Mouse (Mus musculus) liver, embryonic 13.5 days (tissue): ENCODE measurements around the gene Fah. TPM values are rescaled to one million over a fixed set of nuclear protein-coding genes. Genes with fewer than 3 reads are reported as not detected.

Experiments used
- ATAC-seq: fragments of 200-750 bp; cut with Nextera tagmentation; 2 replicates; pipeline ENCODE4 v1.8.0; 2017; ENCODE audit warnings: low read depth, mild to moderate bottlenecking, moderate number of reproducible peaks, moderate library complexity
- DNase-seq: peaks from one replicate; pipeline ENCODE4 v3.0.0; 2022
- H3K27ac ChIP-seq: fragments of 300-500 bp; sonication (generic); 2 replicates; pipeline ENCODE4 v1.5.1; 2015; ENCODE audit warnings: moderate library complexity, mild to moderate bottlenecking, inconsistent platforms
- H3K27me3 ChIP-seq: fragments of 300-500 bp; sonication (generic); 2 replicates; pipeline ENCODE4 v1.6.1; 2015; ENCODE audit warnings: mild to moderate bottlenecking, inconsistent platforms
- H3K36me3 ChIP-seq: fragments of 300-500 bp; sonication (generic); 2 replicates; pipeline ENCODE4 v1.6.1; 2015; ENCODE audit warnings: mild to moderate bottlenecking, inconsistent platforms
- H3K4me1 ChIP-seq: fragments of 300-500 bp; sonication (generic); replicated peaks from 2 replicates; pipeline ENCODE4 v1.6.1; 2015; ENCODE audit warnings: inconsistent platforms
- H3K4me2 ChIP-seq: fragments of 300-500 bp; sonication (generic); 2 replicates; pipeline ENCODE4 v1.6.1; 2015; ENCODE audit warnings: inconsistent platforms, mild to moderate bottlenecking, moderate library complexity
- H3K4me3 ChIP-seq: fragments of 300-500 bp; sonication (generic); replicated peaks from 2 replicates; pipeline ENCODE4 v1.5.1; 2015; ENCODE audit warnings: mild to moderate bottlenecking, inconsistent platforms
- H3K9ac ChIP-seq: fragments of 300-500 bp; sonication (generic); 2 replicates; pipeline ENCODE4 v1.6.1; 2015; ENCODE audit warnings: mild to moderate bottlenecking, inconsistent platforms
- H3K9me3 ChIP-seq: fragments of 300-500 bp; sonication (generic); replicated peaks from 2 replicates; pipeline ENCODE4 v1.6.1; 2016; ENCODE audit warnings: inconsistent platforms
- WGBS: fragments of 180-500 bp; shearing (Covaris S2); methylation state at CpG from one replicate; pipeline ENCODE4 v1.1.7; 2015; ENCODE audit not compliant: insufficient replicate concordance; 5-methylcytosine and 5-hydroxymethylcytosine counted together
- polyA plus RNA-seq: library from polyadenylated mRNA; unstranded; fragments of >200 nt; fragmentation: Nextera tagmentation; extraction: Ambion mirVana; gene quantifications from 2 replicates; pipeline ENCODE4 v1.2.1, GENCODE M21; 2015

The Fah gene
- polyA plus RNA-seq, 1 experiment from 2014 or later = 23.3 TPM

DNA sequence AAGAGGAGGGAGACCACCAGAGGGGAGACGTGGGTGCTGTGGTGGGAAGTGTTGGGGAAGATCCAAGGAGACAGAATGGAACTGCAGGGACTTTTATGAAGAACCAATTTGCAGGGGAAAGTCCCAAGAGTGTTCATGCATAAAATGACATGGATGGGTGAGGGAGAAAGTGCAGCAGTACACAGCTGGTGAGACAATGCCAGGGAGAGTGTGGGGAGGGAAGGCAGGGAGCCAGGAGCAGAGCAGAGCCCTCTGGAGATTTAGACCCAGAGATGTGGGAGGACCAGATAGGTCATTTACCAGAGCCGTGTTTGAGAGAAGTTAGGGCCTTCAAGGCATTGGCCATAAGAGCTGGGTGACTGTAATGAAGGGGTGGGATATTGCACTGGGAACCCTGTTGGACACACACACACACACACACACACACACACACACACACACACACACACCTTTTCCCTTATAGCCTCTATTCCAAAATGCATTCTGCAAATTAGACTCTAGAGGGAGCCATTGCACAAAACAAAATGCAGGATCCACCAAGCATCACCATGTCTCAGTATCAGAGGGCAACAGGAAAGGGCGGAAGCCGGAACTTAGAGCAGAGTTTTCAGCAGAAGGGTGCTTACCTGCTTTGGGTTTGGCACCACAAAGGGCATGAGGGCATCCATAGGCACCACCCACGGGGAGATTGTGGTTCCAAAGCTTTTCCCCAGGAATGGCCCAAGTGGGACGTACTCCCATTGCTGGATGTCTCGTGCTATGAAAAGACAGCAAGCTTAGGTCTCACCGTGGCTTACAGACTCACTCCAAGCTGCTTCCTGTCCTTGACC is 12.2 kb downstream of the Fah start:
- Histone ChIP-seq H3K4me1 (peaks cover 14% of the 10 kb centered on the region), H3K36me3 (no peaks in the 10 kb centered on the region), H3K9me3 (no peaks in the 10 kb centered on the region), H3K9ac (no peak overlapping the region), H3K4me3 (no peak overlapping the region), H3K4me2 (0 out of 2 replicates have a peak overlapping the region, but pooled peaks have one; percentile 5), H3K27me3 (no peaks in the 10 kb centered on the region), H3K27ac (peak overlapping the region; percentile 36; the same call in 1 of the 2 replicates)
- 42% methylated on average over 8 of the region's 8 CpGs for WGBS
- peak; percentile 78 for ATAC-seq
- peak; percentile 55 for DNase-seq

DNA sequence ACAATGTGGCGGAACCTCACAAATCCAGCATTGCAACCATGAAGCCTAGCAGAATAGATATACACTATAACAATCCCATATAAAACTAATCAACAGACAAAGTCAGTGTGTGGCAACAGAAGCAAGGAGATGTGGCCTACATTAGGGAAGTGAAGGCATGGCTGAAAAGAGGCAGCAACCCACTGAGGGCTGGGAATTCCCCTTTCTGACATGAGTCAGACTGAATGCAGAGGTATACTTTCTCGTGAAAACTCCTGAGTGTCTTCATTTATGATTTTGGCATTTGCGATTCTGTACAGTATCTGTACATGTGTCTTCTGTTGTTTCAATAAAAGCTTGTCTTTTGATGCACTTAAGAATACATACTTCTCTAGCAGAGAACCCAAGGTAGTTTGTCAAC is 15.2 kb downstream of the Fah start:
- WGBS = 70% methylated on average over 3 of the region's 3 CpGs
- no peaks in the 10 kb centered on the region for H3K9me3 ChIP-seq
- no peak overlapping the region for H3K4me2 ChIP-seq

DNA sequence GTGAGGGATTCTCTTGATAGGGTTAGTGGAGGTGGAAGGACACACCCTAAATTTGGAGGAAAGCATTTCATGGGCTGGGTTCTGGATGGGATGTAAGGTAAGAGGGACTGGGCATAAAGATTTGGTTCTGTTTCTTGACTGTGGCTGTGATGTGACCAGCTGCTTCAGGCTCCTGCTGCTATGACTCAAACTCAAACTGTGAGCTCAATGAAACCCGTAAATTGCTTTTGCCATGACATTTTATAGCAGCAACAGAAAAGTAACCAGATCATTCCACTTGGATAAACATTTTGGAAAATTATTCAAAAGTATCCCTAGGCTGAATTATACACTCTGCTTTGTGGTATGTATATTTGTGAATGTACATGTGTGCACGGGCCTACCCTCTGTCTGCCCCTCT is 15.9 kb downstream of the Fah start:
- no peaks in the 10 kb centered on the region for H3K9me3 ChIP-seq
- WGBS = 80% methylated on average over 2 of the region's 2 CpGs
- H3K27me3 ChIP-seq = no peaks in the 10 kb centered on the region
- H3K4me2 ChIP-seq = no peak overlapping the region
- no peaks in the 10 kb centered on the region for H3K36me3 ChIP-seq
- DNase-seq (no peak), ATAC-seq (no peak)
- H3K9ac ChIP-seq = no peak overlapping the region
- H3K4me1 ChIP-seq = peaks cover 50% of the 10 kb centered on the region
- H3K4me3 ChIP-seq = no peak overlapping the region
- H3K27ac ChIP-seq = no peak overlapping the region

More for the DNA sequence above, 15.2 kb downstream of the Fah start:
- no peaks in the 10 kb centered on the region for H3K36me3 ChIP-seq
- DNase-seq (no peak), ATAC-seq (no peak)
- H3K4me1 ChIP-seq = peaks cover 43% of the 10 kb centered on the region
- H3K27ac ChIP-seq = no peak overlapping the region
- H3K4me3 ChIP-seq = no peak overlapping the region
- no peak overlapping the region for H3K9ac ChIP-seq
- no peaks in the 10 kb centered on the region for H3K27me3 ChIP-seq

DNA sequence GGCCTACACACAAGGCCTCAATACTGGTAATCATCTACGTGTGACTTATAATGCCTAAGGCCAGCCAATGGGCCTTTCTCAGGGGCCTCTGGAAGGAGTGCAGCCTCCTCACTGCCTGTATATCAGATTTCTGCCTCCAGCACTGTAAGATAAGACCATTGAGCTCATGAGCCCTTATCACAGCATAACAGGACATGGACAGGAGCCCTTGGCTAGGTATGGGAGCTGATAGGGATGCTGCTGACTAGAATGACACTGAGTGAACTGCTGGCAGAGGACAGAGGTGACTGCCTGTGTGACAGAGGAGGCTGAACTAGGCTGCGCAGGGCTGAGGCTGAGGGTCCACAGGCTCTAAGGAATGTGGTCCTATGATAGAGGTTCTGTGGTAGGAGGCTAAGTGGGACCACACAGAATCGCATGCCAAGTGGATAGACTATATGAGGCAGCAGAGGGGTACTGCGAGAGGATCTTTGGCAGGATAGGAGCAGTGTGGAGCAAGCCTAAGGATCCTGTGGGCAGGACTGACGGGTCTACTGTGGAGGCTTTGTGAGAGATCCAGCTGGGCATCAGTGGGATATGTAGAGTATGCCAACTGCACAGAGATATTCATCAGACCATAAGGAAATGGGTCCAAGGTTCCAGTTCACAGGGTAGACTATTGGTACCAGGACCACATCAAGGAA is 19.3 kb downstream of the Fah start:
- H3K27me3 ChIP-seq = no peaks in the 10 kb centered on the region
- DNase-seq = peak; percentile 76
- H3K4me1 ChIP-seq = peaks cover 50% of the 10 kb centered on the region
- peak overlapping the region; percentile 66 for H3K4me2 ChIP-seq
- peak; percentile 99 for ATAC-seq
- 0 out of 2 replicates have a peak overlapping the region, but pooled peaks have one; percentile 4 for H3K4me3 ChIP-seq
- H3K27ac ChIP-seq = peak overlapping the region; percentile 88
- H3K9me3 ChIP-seq = no peaks in the 10 kb centered on the region
- H3K9ac ChIP-seq = peak overlapping the region; percentile 54
- no peaks in the 10 kb centered on the region for H3K36me3 ChIP-seq
- WGBS = 54% methylated on average over 5 of the region's 5 CpGs

DNA sequence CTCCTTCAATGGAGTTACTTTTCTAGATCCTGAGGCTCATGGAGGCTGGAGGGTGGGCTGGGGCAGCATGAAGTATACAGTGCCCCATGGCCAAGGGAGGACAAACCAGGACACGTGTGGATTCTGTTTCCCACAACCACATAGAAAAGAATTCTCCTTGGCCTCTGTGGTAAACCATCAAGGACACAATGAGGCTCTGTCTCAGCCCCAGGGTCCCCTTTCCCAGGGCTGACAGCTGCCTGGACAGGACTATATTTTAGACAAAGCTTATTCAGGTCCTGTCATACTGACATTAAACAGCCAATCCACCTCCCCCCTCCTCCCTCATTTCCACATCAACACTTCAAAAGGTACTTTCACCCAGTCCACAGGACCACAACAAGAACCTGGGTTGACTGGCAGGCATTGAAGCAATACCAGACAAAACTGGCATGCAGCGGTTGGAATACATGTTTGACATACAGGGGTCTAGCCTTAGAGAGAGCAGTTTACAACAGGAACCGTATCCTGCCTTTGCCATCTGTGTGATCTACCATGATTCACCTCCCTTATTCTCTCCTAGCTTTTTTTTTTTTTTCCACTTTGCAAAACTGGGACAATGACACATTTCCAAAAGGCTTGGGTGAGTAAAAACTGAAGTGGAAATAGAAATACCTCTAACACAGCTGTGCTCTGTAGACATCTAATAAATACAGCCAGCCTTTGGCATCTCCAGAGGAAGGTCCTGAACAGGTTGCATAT is 20.0 kb downstream of the Fah start:
- peak overlapping the region; percentile 48 for H3K27ac ChIP-seq
- 74% methylated on average over 3 of the region's 3 CpGs for WGBS
- H3K9ac ChIP-seq = no peak overlapping the region
- no peak for ATAC-seq
- H3K36me3 ChIP-seq = no peaks in the 10 kb centered on the region
- H3K27me3 ChIP-seq = no peaks in the 10 kb centered on the region
- H3K9me3 ChIP-seq = no peaks in the 10 kb centered on the region
- no peak overlapping the region for H3K4me3 ChIP-seq
- no peak for DNase-seq
- H3K4me1 ChIP-seq = peaks cover 50% of the 10 kb centered on the region
- H3K4me2 ChIP-seq = peak overlapping the region; percentile 66

DNA sequence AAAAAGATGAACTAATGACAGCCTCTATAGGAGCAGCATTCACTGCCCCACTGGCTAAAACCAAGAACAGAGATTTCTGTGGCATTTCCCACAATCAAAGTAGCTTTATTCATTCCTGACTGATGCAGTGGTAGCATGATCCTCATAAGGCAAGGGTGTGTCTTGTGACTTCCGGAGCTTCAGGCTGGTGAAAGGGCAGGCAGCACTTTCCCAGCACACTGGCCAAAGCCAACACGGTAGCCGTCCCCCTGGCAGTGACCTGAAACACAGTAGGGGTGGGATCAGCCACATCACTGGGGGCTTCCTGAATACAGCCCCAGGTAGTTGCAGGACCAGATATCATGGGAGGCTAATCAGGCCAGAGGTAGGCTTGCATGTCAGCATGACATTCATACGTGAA is 21.4 kb downstream of the Fah start:
- no peak overlapping the region for H3K27ac ChIP-seq
- 81% methylated on average over 4 of the region's 4 CpGs for WGBS
- H3K36me3 ChIP-seq = no peaks in the 10 kb centered on the region
- H3K4me1 ChIP-seq = peaks cover 44% of the 10 kb centered on the region
- DNase-seq = no peak
- no peaks in the 10 kb centered on the region for H3K27me3 ChIP-seq
- no peaks in the 10 kb centered on the region for H3K9me3 ChIP-seq
- H3K9ac ChIP-seq = no peak overlapping the region
- H3K4me2 ChIP-seq = no peak overlapping the region
- no peak for ATAC-seq
- H3K4me3 ChIP-seq = no peak overlapping the region

DNA sequence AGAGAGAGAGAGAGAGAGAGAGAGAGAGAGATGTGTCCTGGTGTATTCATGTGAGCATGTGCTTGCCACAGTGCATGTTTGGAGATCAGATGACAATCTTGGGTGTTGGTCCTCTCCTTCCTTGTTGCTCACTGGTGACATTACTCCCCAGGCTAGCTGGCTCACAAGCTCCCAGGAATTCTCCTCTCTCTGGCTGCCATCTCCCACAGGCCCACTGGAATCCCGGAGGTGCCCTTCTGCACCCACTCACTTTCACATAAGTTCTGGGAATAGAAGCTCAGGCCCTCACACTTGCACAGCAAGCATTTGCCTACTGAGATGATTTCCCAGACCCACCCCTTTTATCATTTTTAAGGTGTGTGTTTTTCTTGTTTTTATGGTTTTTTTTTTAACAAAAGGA is 26.8 kb downstream of the Fah start:
- H3K4me1 ChIP-seq = no peaks in the 10 kb centered on the region
- 67% methylated on average over 1 of the region's 1 CpGs for WGBS
- ATAC-seq (no peak), DNase-seq (no peak)
- no peak overlapping the region for H3K4me2 ChIP-seq
- H3K27ac ChIP-seq = no peak overlapping the region
- no peak overlapping the region for H3K4me3 ChIP-seq
- no peak overlapping the region for H3K9ac ChIP-seq
- H3K9me3 ChIP-seq = no peaks in the 10 kb centered on the region
- no peaks in the 10 kb centered on the region for H3K36me3 ChIP-seq
- no peaks in the 10 kb centered on the region for H3K27me3 ChIP-seq

DNA sequence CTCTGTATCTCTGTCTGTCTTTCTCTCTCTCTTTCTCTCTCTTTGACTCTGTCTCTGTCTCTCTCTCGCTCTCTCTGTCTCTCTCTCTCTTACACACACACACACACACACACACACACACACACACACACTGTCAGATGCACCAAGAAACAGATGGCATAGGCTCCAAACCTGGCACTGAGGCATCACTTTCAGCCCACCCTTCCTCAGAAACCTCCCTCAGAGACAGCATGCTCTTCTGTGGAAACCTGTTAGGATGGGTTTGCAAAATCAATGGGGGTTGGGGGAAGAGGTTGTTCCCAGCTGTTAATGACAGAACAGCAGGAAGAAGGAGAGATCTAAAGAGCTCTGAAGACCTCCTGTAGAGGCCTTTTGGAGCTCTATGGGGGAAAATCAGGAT is 27.7 kb downstream of the Fah start:
- Histone ChIP-seq H3K4me3 (no peak overlapping the region), H3K36me3 (no peaks in the 10 kb centered on the region), H3K9ac (no peak overlapping the region), H3K4me2 (no peak overlapping the region), H3K27me3 (no peaks in the 10 kb centered on the region), H3K27ac (no peak overlapping the region), H3K9me3 (no peaks in the 10 kb centered on the region), H3K4me1 (no peaks in the 10 kb centered on the region)
- WGBS = 50% methylated on average over 1 of the region's 1 CpGs
- DNase-seq (no peak), ATAC-seq (no peak)

DNA sequence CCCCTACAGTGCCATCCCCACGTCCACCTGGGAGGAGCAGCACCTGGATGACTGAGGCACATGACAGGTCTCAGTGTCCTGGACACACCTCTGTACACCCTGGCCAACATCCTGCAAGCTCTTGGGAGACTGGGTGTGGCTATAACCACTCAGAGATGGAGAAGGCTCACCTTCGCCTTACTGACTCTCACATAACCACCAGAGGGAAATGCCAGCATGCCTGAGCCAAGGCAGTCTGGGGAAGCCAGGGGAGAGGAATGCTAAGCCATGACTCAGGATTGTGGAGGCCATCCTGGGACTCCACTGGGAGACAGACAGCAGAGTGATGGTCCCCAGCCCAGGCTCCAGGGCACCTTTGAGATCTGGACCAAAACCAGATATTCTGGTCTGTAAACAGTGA is 29.5 kb downstream of the Fah start:
- H3K9ac ChIP-seq = no peak overlapping the region
- ATAC-seq (no peak), DNase-seq (no peak)
- H3K4me1 ChIP-seq = no peaks in the 10 kb centered on the region
- no peak overlapping the region for H3K4me2 ChIP-seq
- no peaks in the 10 kb centered on the region for H3K36me3 ChIP-seq
- H3K9me3 ChIP-seq = no peaks in the 10 kb centered on the region
- WGBS = 55% methylated on average over 2 of the region's 2 CpGs
- no peak overlapping the region for H3K27ac ChIP-seq
- no peak overlapping the region for H3K4me3 ChIP-seq
- no peaks in the 10 kb centered on the region for H3K27me3 ChIP-seq

DNA sequence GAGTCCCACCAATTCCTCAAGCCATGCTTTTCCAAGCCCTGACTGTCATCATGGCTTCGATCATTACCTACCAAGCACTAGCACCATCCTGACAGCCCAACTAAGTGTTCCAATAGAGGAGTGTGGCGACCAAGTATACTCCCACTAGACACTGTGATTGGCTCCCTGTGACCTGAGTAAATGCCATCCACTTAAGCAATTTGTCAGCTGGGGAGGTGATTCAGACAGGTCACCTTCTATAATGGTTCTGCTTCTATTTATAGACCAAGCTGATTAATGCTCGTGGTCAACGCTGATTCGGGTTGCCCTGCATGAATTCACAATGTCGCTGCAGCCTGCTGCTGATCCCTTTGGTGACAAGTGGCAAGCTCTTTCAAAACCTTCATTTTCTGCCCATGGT is 40.3 kb downstream of the Fah start:
- no peak overlapping the region for H3K9ac ChIP-seq
- no peaks in the 10 kb centered on the region for H3K9me3 ChIP-seq
- no peaks in the 10 kb centered on the region for H3K36me3 ChIP-seq
- H3K27me3 ChIP-seq = no peaks in the 10 kb centered on the region
- no peaks in the 10 kb centered on the region for H3K4me1 ChIP-seq
- no peak overlapping the region for H3K4me3 ChIP-seq
- no peak overlapping the region for H3K4me2 ChIP-seq
- H3K27ac ChIP-seq = no peak overlapping the region
- ATAC-seq = no peak
- no peak for DNase-seq
- 64% methylated on average over 6 of the region's 6 CpGs for WGBS

DNA sequence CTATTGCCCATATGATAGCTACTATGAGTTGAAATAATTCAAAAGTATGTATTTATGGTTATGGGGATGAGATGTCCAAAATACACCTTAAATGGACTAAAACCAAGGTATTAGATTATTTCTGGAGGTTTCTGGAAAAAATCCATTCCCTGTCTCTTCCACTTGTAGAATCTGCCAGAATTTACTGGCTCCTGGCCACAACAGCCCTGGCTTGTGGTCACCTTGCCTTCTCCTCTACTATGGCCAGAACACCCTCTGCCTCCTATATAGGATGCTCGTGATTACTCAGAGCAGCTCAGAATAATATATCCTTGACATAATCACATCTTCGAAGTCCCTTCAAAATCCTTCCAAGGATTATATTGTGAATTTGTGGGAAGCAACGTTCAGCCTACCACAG is 42.3 kb downstream of the Fah start:
- Histone ChIP-seq H3K36me3 (no peaks in the 10 kb centered on the region), H3K27ac (no peak overlapping the region), H3K4me3 (no peak overlapping the region), H3K4me1 (no peaks in the 10 kb centered on the region), H3K27me3 (no peaks in the 10 kb centered on the region), H3K9me3 (no peaks in the 10 kb centered on the region), H3K4me2 (no peak overlapping the region), H3K9ac (no peak overlapping the region)
- ATAC-seq = no peak
- WGBS = 44% methylated on average over 3 of the region's 3 CpGs
- no peak for DNase-seq
